Mouse (Mus musculus) spleen, postnatal 10 days (tissue): ENCODE measurements at regions not wholly inside any gene's neighbourhood (a gene's known extent, or its start where the extent isn't known, plus 50 kb on each side); places are given as distances from the start of the nearest gene placed in this dataset.

Experiments
- DNase-seq, 2 experiments: peaks; one replicate each; pipeline ENCODE4 v3.0.0; 2021 to 2022; ENCODE audit warnings: low spot score in 2 of 2

GRCm38 (mm10) chr9:6608428-6609283 lies 339.0 kb upstream of the Ddi1 start:
- no peak for DNase-seq
